Mouse (Mus musculus): ENCODE measurements at regions not wholly inside any gene's neighbourhood (a gene's known extent, or its start where the extent isn't known, plus 50 kb on each side); places are given as distances from the start of the nearest gene placed in this dataset.
"Not testable (repeated sequence)": the region's sequence is repeated elsewhere in the genome, so short reads cannot be mapped to it uniquely, and the experiment has no call there.

DNA sequence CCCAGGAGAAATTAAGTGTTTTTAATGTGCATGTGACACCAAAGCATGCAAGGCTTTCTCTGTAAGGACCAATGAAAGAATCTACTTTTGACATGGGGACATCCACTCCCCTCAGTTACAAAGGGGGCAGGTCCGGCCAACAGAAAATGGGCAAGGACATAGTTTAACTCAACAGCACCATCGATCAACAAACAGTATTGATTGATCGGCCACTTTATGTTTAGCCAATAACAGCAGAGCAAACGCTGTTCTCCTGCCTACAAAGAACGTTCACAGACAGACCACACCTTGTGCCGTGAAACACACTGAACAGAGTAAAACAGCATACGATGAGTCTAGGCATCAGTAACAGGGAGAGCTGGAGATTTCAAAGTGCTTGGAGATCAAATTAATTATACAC is 467.7 kb upstream of the Arid1b start:
- Histone ChIP-seq H3K27ac (ENCODE audit: low read length) (no peak overlapping the region), H3K4me1 (replicated peaks; ENCODE audit: control insufficient read depth, insufficient read depth, low read length) (no peaks in the 10 kb centered on the region), H3K9me3 (ENCODE audit: control insufficient read depth, low read length) (no peaks in the 10 kb centered on the region), H3K36me3 (ENCODE audit: control insufficient read depth, insufficient read depth) (no peaks in the 10 kb centered on the region), H3K4me2 (ENCODE audit: low read length) (no peak overlapping the region), H3K27me3 (replicated peaks; ENCODE audit: control insufficient read depth, insufficient read depth, low read length) (no peaks in the 10 kb centered on the region), H3K4me3 (replicated peaks; ENCODE audit: low read length) (no peak overlapping the region), H3K9ac (replicated peaks; ENCODE audit: low read depth, low read length) (no peak overlapping the region)
- no peak for ATAC-seq
- WGBS, result 94% methylated on average over 7 of the region's 7 CpGs

DNA sequence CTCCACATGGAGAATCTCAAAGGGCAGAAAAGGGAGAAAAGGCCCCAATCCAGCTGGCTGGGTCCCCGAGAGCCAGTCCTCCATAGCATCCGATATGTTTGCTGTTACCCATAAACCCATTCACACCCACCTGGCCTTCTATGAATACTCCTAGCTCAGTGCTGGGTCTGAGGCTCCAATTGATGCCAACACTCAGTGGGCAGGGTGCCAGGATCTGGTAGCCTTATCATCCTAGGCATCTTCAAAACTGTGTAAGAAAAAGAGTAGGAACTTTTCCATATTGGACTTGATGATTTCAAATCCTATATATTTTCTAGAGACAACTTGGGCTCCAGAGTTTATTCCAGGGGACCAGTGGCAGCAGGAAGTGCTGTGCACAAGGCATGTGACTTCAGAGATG is 462.0 kb upstream of the Arid1b start:
- Histone ChIP-seq H3K27ac (ENCODE audit: low read length) (no peak overlapping the region), H3K9me3 (ENCODE audit: control insufficient read depth, low read length) (no peaks in the 10 kb centered on the region), H3K36me3 (ENCODE audit: control insufficient read depth, insufficient read depth) (no peaks in the 10 kb centered on the region), H3K4me2 (ENCODE audit: low read length) (no peak overlapping the region), H3K27me3 (replicated peaks; ENCODE audit: control insufficient read depth, insufficient read depth, low read length) (no peaks in the 10 kb centered on the region), H3K4me1 (replicated peaks; ENCODE audit: control insufficient read depth, insufficient read depth, low read length) (no peaks in the 10 kb centered on the region), H3K4me3 (replicated peaks; ENCODE audit: low read length) (no peak overlapping the region), H3K9ac (replicated peaks; ENCODE audit: low read depth, low read length) (no peak overlapping the region)
- WGBS, result 86% methylated on average over 2 of the region's 2 CpGs
- ATAC-seq, result no peak

DNA sequence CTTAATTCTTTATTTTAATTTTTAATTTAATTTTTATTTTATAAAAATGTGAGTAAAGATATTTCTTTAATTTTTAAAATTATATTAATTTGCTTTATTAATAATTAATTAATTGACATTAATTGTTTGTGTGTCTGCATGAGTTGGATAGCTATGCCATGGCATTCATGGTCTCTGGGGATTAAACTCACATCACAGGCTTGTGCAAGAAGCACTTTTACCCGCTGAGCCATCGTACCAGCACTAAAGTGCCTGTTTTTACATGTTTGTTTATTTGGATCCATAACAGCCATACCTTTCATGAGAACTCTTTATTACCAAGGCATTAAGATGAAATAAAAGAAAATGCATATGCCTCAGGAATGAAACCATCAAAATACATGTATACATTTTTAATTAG is 453.7 kb upstream of the Arid1b start:
- ATAC-seq, result no peak
- H3K36me3 ChIP-seq (ENCODE audit: control insufficient read depth, insufficient read depth), result no peaks in the 10 kb centered on the region
- H3K4me3 ChIP-seq (replicated peaks; ENCODE audit: low read length), result no peak overlapping the region
- H3K9ac ChIP-seq (replicated peaks; ENCODE audit: low read depth, low read length), result no peak overlapping the region
- no peaks in the 10 kb centered on the region for H3K9me3 ChIP-seq (ENCODE audit: control insufficient read depth, low read length)
- H3K27ac ChIP-seq (ENCODE audit: low read length), result no peak overlapping the region
- H3K27me3 ChIP-seq (replicated peaks; ENCODE audit: control insufficient read depth, insufficient read depth, low read length), result no peaks in the 10 kb centered on the region
- no peak overlapping the region for H3K4me2 ChIP-seq (ENCODE audit: low read length)
- peaks cover 9% of the 10 kb centered on the region for H3K4me1 ChIP-seq (replicated peaks; ENCODE audit: control insufficient read depth, insufficient read depth, low read length)
- WGBS, result 42% methylated on average over 2 of the region's 2 CpGs

DNA sequence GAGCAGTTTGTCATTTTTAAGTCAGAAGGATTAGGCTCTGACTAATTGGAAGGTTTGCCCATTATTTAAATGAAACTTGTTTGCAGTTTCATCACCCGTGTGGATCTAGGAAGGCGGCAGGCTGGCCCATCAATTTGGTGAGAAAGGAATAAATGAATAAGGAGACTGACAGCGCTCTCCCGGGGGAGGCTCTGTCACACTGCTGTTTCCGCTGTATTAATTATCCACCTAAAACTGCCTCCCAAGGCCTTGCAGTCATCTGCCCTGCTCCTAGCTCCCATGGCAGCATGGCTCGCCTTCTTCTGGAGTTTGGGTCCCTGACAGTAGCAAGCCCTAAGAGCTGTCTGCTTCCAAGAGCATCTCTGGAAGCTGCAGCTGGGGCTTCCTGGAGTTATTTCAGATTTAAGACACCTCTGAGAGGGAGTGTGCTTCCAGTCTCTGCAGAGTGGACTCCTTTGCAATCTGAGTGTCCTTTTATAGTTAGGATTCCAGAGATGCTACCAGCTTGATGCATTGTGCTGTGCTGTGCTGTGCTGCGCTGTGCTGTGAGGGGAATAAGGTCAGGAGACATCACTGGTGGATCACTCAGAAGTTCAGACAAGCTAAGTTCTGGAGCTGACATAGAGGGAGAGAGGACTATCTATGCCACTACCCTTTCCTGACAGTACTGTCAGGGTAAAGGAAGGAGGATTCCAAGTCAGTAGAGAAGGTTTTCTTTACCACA is 452.9 kb upstream of the Arid1b start:
- H3K4me2 ChIP-seq (ENCODE audit: low read length), result no peak overlapping the region; the same call in 1 of the 2 replicates
- WGBS, result 17% methylated on average over 7 of the region's 7 CpGs
- H3K27ac ChIP-seq (ENCODE audit: low read length), result no peak overlapping the region; the same call in 1 of the 2 replicates
- H3K27me3 ChIP-seq (replicated peaks; ENCODE audit: control insufficient read depth, insufficient read depth, low read length), result no peaks in the 10 kb centered on the region
- no peak overlapping the region for H3K4me3 ChIP-seq (replicated peaks; ENCODE audit: low read length)
- peak; percentile 85 for ATAC-seq
- H3K4me1 ChIP-seq (replicated peaks; ENCODE audit: control insufficient read depth, insufficient read depth, low read length), result peaks cover 9% of the 10 kb centered on the region
- no peaks in the 10 kb centered on the region for H3K9me3 ChIP-seq (ENCODE audit: control insufficient read depth, low read length)
- no peak overlapping the region for H3K9ac ChIP-seq (replicated peaks; ENCODE audit: low read depth, low read length)
- no peaks in the 10 kb centered on the region for H3K36me3 ChIP-seq (ENCODE audit: control insufficient read depth, insufficient read depth)

DNA sequence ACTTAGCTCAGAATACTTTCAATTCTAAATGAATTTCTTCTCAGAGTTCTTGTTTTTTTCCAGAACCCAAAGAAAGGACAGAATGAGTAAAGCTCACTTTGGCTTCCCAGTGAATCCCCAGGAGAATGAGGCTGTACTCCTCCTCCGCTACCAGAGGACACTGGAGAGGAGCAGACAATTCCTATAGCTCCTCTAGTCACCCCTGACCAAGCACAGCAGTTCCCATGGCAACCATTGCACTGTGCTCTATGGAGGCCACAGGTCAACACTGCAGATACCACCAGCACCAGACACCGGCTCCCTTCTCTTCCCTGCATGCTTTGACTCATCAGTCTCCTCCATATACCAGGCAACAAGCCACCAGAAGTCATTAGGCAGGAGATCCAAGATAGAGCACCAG is 447.6 kb upstream of the Arid1b start:
- no peak for ATAC-seq
- H3K27me3 ChIP-seq (replicated peaks; ENCODE audit: control insufficient read depth, insufficient read depth, low read length), result no peaks in the 10 kb centered on the region
- 72% methylated on average over 2 of the region's 2 CpGs for WGBS
- H3K27ac ChIP-seq (ENCODE audit: low read length), result no peak overlapping the region
- H3K9ac ChIP-seq (replicated peaks; ENCODE audit: low read depth, low read length), result no peak overlapping the region
- H3K4me3 ChIP-seq (replicated peaks; ENCODE audit: low read length), result no peak overlapping the region
- no peaks in the 10 kb centered on the region for H3K9me3 ChIP-seq (ENCODE audit: control insufficient read depth, low read length)
- no peaks in the 10 kb centered on the region; the same call in 1 of the 2 replicates for H3K4me1 ChIP-seq (replicated peaks; ENCODE audit: control insufficient read depth, insufficient read depth, low read length)
- H3K36me3 ChIP-seq (ENCODE audit: control insufficient read depth, insufficient read depth), result no peaks in the 10 kb centered on the region
- no peak overlapping the region for H3K4me2 ChIP-seq (ENCODE audit: low read length)

DNA sequence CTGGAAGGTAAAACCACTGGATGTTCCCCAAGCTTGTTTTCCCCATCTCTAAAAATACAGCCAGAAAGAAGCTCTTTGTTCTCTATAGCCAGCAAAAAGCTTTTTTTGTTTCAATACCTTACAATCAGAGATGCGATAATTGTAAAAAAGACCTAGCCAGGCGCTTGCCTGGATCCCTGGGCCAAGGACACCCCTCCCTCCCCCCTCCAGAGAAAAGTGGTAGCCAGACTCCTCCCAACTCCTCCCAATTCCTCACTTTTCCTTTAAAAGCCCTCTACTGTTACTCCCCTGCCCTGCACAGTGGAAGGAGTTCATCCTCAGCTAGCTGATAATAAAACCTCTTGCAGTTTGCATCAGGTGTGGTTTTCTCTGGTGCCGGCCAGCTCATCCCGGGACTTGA is 441.1 kb upstream of the Arid1b start:
- 70% methylated on average over 4 of the region's 4 CpGs for WGBS

DNA sequence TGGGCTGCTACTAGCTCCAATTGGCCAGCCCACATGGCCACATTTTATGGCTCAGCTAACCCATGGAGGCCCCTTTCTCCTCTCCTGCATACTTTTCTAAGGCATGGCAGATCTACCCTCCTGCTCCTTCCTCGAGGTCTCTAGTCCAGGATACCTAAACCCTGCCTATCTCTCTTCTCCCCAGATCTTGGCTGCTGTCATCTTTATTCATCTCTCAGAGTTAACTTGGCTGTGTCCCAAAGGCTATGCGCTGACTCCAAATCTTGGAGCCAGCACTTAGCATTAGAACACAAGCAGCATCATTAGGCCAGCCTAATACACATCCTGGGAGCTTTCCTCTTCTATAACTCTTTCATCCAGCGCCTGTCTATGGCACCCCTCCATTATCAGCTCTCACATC is 430.5 kb upstream of the Arid1b start:
- 52% methylated on average over 3 of the region's 3 CpGs for WGBS
- Histone ChIP-seq H3K36me3 (ENCODE audit: control insufficient read depth, insufficient read depth) (no peaks in the 10 kb centered on the region), H3K4me1 (replicated peaks; ENCODE audit: control insufficient read depth, insufficient read depth, low read length) (peaks cover 7% of the 10 kb centered on the region; the same call in 1 of the 2 replicates), H3K9me3 (ENCODE audit: control insufficient read depth, low read length) (no peaks in the 10 kb centered on the region), H3K9ac (replicated peaks; ENCODE audit: low read depth, low read length) (no peak overlapping the region), H3K4me2 (ENCODE audit: low read length) (no peak overlapping the region), H3K27ac (ENCODE audit: low read length) (no peak overlapping the region), H3K27me3 (replicated peaks; ENCODE audit: control insufficient read depth, insufficient read depth, low read length) (no peaks in the 10 kb centered on the region), H3K4me3 (replicated peaks; ENCODE audit: low read length) (no peak overlapping the region)
- no peak for ATAC-seq

More for the DNA sequence above, 441.1 kb upstream of the Arid1b start:
- not testable (repeated sequence) for H3K36me3 ChIP-seq (ENCODE audit: control insufficient read depth, insufficient read depth); H3K9me3 ChIP-seq (ENCODE audit: control insufficient read depth, low read length); H3K4me3 ChIP-seq (replicated peaks; ENCODE audit: low read length); H3K27ac ChIP-seq (ENCODE audit: low read length); H3K27me3 ChIP-seq (replicated peaks; ENCODE audit: control insufficient read depth, insufficient read depth, low read length); H3K4me1 ChIP-seq (replicated peaks; ENCODE audit: control insufficient read depth, insufficient read depth, low read length); H3K4me2 ChIP-seq (ENCODE audit: low read length); ATAC-seq; H3K9ac ChIP-seq (replicated peaks; ENCODE audit: low read depth, low read length)

DNA sequence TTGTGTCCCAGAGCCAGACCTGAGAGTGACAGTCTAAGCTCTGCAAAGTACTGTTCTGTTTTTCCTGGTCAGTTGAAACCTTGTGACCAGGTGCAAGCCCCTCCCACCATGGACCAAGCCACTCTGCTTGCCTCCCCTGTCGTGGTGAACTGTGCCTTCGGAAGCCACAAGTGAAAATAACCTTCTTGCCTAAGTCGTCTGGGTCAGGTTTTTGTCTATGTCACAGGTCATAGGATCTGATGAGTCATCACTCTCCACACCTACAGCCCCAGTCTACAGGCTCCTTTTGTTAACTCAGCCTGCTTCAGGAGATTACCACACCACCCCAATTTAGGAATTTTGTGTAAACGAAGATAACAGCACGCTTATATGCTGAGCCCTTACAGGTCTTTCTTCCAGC is 417.2 kb upstream of the Arid1b start:
- H3K27me3 ChIP-seq (replicated peaks; ENCODE audit: control insufficient read depth, insufficient read depth, low read length), result no peaks in the 10 kb centered on the region
- ATAC-seq, result no peak
- no peak overlapping the region for H3K4me2 ChIP-seq (ENCODE audit: low read length)
- H3K9ac ChIP-seq (replicated peaks; ENCODE audit: low read depth, low read length), result no peak overlapping the region
- H3K4me3 ChIP-seq (replicated peaks; ENCODE audit: low read length), result no peak overlapping the region
- H3K27ac ChIP-seq (ENCODE audit: low read length), result no peak overlapping the region
- no peaks in the 10 kb centered on the region for H3K4me1 ChIP-seq (replicated peaks; ENCODE audit: control insufficient read depth, insufficient read depth, low read length)
- 73% methylated on average over 5 of the region's 5 CpGs for WGBS
- no peaks in the 10 kb centered on the region for H3K36me3 ChIP-seq (ENCODE audit: control insufficient read depth, insufficient read depth)
- no peaks in the 10 kb centered on the region for H3K9me3 ChIP-seq (ENCODE audit: control insufficient read depth, low read length)

DNA sequence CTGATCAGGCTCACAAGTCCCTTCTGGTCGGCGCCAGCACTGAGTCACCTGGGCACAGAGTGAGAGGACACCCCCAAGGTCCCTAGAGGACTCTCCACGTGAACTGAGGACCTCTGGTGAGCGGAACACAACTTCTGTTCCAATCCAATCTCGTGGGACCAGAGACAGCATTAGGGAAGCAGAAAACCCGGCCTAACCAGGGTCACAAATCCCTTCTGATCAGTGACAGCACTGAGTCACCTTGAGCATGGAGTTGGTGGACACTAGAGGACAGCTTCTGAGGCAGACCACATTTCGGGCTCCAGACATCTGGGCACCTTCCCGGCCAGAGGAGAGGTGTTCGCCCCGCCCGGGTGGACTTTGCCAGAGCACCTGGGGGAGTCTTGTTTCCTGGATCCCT is 412.3 kb upstream of the Arid1b start:
- Histone ChIP-seq H3K4me2 (ENCODE audit: low read length) (no peak overlapping the region), H3K27ac (ENCODE audit: low read length) (no peak overlapping the region), H3K9ac (replicated peaks; ENCODE audit: low read depth, low read length) (no peak overlapping the region), H3K9me3 (ENCODE audit: control insufficient read depth, low read length) (no peaks in the 10 kb centered on the region), H3K4me3 (replicated peaks; ENCODE audit: low read length) (no peak overlapping the region), H3K4me1 (replicated peaks; ENCODE audit: control insufficient read depth, insufficient read depth, low read length) (no peaks in the 10 kb centered on the region), H3K27me3 (replicated peaks; ENCODE audit: control insufficient read depth, insufficient read depth, low read length) (no peaks in the 10 kb centered on the region), H3K36me3 (ENCODE audit: control insufficient read depth, insufficient read depth) (no peaks in the 10 kb centered on the region)
- 86% methylated on average over 11 of the region's 11 CpGs for WGBS
- ATAC-seq, result no peak

DNA sequence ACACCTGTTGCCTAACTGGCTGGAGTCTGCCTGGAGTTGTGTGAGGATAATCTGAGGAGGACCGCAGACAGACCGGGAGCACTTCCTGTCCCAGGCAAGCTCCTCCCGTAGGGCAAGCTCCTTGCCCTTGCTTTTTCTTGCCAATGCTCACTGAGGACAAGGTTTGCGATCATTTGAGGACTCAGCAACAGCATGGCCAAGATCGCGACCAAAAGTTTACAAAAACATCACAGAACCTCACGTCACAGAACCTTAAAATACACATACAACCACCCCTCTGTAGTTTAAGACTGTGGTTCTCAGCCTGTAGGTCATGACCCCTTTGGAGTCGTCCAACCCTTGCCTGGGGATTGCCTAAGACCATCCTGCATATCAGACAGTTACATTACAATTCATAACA is 383.7 kb upstream of the Arid1b start:
- no peaks in the 10 kb centered on the region for H3K9me3 ChIP-seq (ENCODE audit: control insufficient read depth, low read length)
- H3K27me3 ChIP-seq (replicated peaks; ENCODE audit: control insufficient read depth, insufficient read depth, low read length), result no peaks in the 10 kb centered on the region
- no peak for ATAC-seq
- H3K4me2 ChIP-seq (ENCODE audit: low read length), result no peak overlapping the region
- H3K4me1 ChIP-seq (replicated peaks; ENCODE audit: control insufficient read depth, insufficient read depth, low read length), result no peaks in the 10 kb centered on the region
- no peak overlapping the region for H3K27ac ChIP-seq (ENCODE audit: low read length)
- no peaks in the 10 kb centered on the region for H3K36me3 ChIP-seq (ENCODE audit: control insufficient read depth, insufficient read depth)
- WGBS, result 92% methylated on average over 8 of the region's 8 CpGs
- no peak overlapping the region for H3K9ac ChIP-seq (replicated peaks; ENCODE audit: low read depth, low read length)
- H3K4me3 ChIP-seq (replicated peaks; ENCODE audit: low read length), result no peak overlapping the region

Data from forebrain, embryonic 16.5 days (tissue).